Mouse (Mus musculus) lung, adult 2 months (tissue): ENCODE data around the gene Emc1.

Experiments
- CTCF ChIP-seq: fragments of 200-500 bp; IDR thresholded peaks from 2 replicates; pipeline ENCODE4 v1.5.1; 2011; ENCODE audit warnings: mild to moderate bottlenecking, low read length, control low read depth; ENCODE audit not compliant: insufficient read depth
- POLR2A ChIP-seq: fragments of 200-500 bp; IDR thresholded peaks from 2 replicates; pipeline ENCODE4 v1.6.1; 2011; ENCODE audit warnings: low read depth, mild to moderate bottlenecking, control low read depth, low read length, borderline replicate concordance; ENCODE audit errors: extremely low read depth

DNA sequence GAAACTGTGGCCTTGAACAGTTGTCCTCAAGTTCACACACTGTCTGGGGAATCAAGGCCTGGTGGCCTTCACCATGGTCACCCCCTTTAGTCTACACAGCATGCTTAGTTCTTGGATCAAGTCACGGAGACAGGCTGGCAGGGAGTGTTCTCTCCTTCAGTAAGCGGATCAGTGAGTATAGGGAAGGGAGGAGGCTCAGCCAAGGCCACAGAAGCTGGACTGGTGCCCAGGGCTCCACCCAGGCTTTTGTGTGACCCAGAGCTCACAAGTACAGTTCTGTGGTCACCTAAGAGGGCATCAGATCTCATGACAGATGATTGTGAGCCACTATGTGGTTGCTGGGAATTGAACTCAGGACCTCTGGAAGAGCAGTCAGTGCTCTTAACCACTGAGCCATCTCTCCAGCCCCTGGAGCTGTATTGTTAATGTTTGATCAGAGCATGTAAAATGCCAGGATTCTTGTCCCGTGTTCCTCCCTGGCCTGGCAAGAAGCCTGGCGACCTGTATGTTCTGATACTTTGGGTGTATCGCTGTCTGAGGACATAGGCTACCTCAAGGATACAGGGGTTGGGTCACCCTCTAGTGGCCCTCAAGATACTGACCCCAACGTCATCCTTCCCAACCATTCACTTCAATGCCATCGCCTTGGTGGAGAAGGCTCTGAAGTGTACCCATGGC is 10.7 kb upstream of the Emc1 start:
- TF ChIP-seq CTCF (no peak), POLR2A (no peak)
